In genomic region chr12:91591191-91591590, GRCm38 (mm10) we compare ENCODE assay signal across 8 mouse cellular contexts. TPM values are rescaled to one million over a fixed set of nuclear protein-coding genes. Genes with fewer than 3 reads are reported as not detected.
A peak's percentile ranks its signal among the peaks of the same experiment; 100 is the strongest.
DNase-seq lines count a peak whose midpoint lies in the region; ATAC-seq and TF ChIP-seq lines count a peak whose summit lies in the region.

No protein-coding gene starts in this region.

- H3K36me3 ChIP-seq in heart, embryonic 16.5 days (ENCODE audit: control insufficient read depth, insufficient read depth) = no peaks in the 10 kb centered on the region
- no peaks in the 10 kb centered on the region for H3K36me3 ChIP-seq in hindbrain, embryonic 12.5 days
- no peaks in the 10 kb centered on the region for H3K36me3 ChIP-seq in midbrain, embryonic 11.5 days (ENCODE audit: control insufficient read depth, insufficient read depth, low read length)

- peak overlapping the region; percentile 85; the same call in 1 of the 2 replicates for H3K4me3 ChIP-seq in heart, embryonic 16.5 days (ENCODE audit: low read length)
- peak overlapping the region; percentile 98 for H3K4me3 ChIP-seq in bone marrow macrophage, adult 2 months (ENCODE audit: insufficient read depth, low read length)
- H3K4me3 ChIP-seq in hindbrain, embryonic 12.5 days = peak overlapping the region; percentile 89; the same call in 1 of the 2 replicates
- no peak overlapping the region for H3K4me3 ChIP-seq in midbrain, embryonic 11.5 days (ENCODE audit: low read depth, low read length)

- no peak for TF ChIP-seq POLR2A in bone marrow macrophage, adult 2 months (IDR thresholded peaks at IDR 0.05; ENCODE audit: borderline replicate concordance, low read depth, low read length)

- ATAC-seq in heart, embryonic 16.5 days (replicated peaks; ENCODE audit: extremely low read depth, insufficient read depth, low FRiP score) = no peak
- ATAC-seq in hindbrain, embryonic 12.5 days (ENCODE audit: low FRiP score) = no peak
- no peak for ATAC-seq in midbrain, embryonic 11.5 days (ENCODE audit: low FRiP score)

- no peaks in the 10 kb centered on the region for H3K9me3 ChIP-seq in heart, embryonic 16.5 days (replicated peaks; ENCODE audit: control insufficient read depth, low read length)
- no peaks in the 10 kb centered on the region for H3K9me3 ChIP-seq in hindbrain, embryonic 12.5 days (replicated peaks)
- no peaks in the 10 kb centered on the region for H3K9me3 ChIP-seq in midbrain, embryonic 11.5 days (ENCODE audit: control insufficient read depth, low read length)

- H3K27me3 ChIP-seq in heart, embryonic 16.5 days (ENCODE audit: control insufficient read depth, insufficient read depth, low read length) = no peaks in the 10 kb centered on the region
- H3K27me3 ChIP-seq in hindbrain, embryonic 12.5 days = no peaks in the 10 kb centered on the region
- H3K27me3 ChIP-seq in midbrain, embryonic 11.5 days (ENCODE audit: control insufficient read depth, insufficient read depth, low read length) = no peaks in the 10 kb centered on the region

- H3K9ac ChIP-seq in heart, embryonic 16.5 days (ENCODE audit: low read length) = peak overlapping the region; percentile 90
- no peak overlapping the region for H3K9ac ChIP-seq in hindbrain, embryonic 12.5 days
- peak overlapping the region; percentile 81 for H3K9ac ChIP-seq in midbrain, embryonic 11.5 days (ENCODE audit: low read length)

- no peak for TF ChIP-seq CTCF in bone marrow macrophage, adult 2 months (IDR thresholded peaks at IDR 0.05; ENCODE audit: low read depth, low read length)

- WGBS in heart, embryonic 16.5 days = 96% methylated on average over 1 of the region's 1 CpGs
- WGBS in hindbrain, embryonic 12.5 days = 78% methylated on average over 1 of the region's 1 CpGs
- WGBS in midbrain, embryonic 11.5 days = 57% methylated on average over 1 of the region's 1 CpGs

- H3K27ac ChIP-seq in heart, embryonic 16.5 days (ENCODE audit: low read length) = peak overlapping the region; percentile 97
- peak overlapping the region; percentile 100 for H3K27ac ChIP-seq in bone marrow macrophage, adult 2 months (ENCODE audit: insufficient read depth, low read depth, low read length)
- H3K27ac ChIP-seq in hindbrain, embryonic 12.5 days = peak overlapping the region; percentile 100; the same call in 1 of the 2 replicates
- peak overlapping the region; percentile 99 for H3K27ac ChIP-seq in midbrain, embryonic 11.5 days (ENCODE audit: low read depth, low read length)

- peak overlapping the region; percentile 76 for H3K4me2 ChIP-seq in heart, embryonic 16.5 days (ENCODE audit: low read depth, low read length)
- peak overlapping the region; percentile 64 for H3K4me2 ChIP-seq in hindbrain, embryonic 12.5 days (replicated peaks)
- H3K4me2 ChIP-seq in midbrain, embryonic 11.5 days = peak overlapping the region; percentile 72

- peaks cover 17% of the 10 kb centered on the region for H3K4me1 ChIP-seq in heart, embryonic 16.5 days (ENCODE audit: control insufficient read depth, insufficient read depth, low read length)
- peaks cover 20% of the 10 kb centered on the region for H3K4me1 ChIP-seq in bone marrow macrophage, adult 2 months (ENCODE audit: control insufficient read depth, insufficient read depth, low read length)
- peaks cover 11% of the 10 kb centered on the region for H3K4me1 ChIP-seq in hindbrain, embryonic 12.5 days
- H3K4me1 ChIP-seq in midbrain, embryonic 11.5 days (ENCODE audit: control insufficient read depth, insufficient read depth, low read length) = peaks cover 14% of the 10 kb centered on the region

- intact Hi-C loops in heart, postnatal 25 days (cut with DNase I) = no loop called here

- DNase-seq in heart, postnatal 25 days (ENCODE audit: low spot score) = no peak
- DNase-seq in midbrain, embryonic 11.5 days (ENCODE audit: low spot score, missing footprints) = no peak
- no peak for DNase-seq in layer of hippocampus, adult 9-10 months (ENCODE audit: low spot score)
- DNase-seq in spleen, adult 18-20 months = no peak
- no peak for DNase-seq in embryo, embryonic 10 days (ENCODE audit: low spot score)

RNA-seq across cellular contexts. Expression of gene Gtf2a1, which starts 0.9 kb away (rescaled TPM):
- 27.9 and 28.9 TPM in 2 replicates for polyA plus RNA-seq in heart, embryonic 16.5 days (2015; fragmentation: Nextera tagmentation; extraction: Ambion mirVana)
- 10 to 100 TPM; 24.7 to 27.4 TPM for total RNA-seq in heart, postnatal 25 days (2021)
- polyA plus RNA-seq in bone marrow macrophage, adult 2 months (2012; ENCODE audit: insufficient read depth, insufficient read length, missing spikeins) = 46.6 and 54.9 TPM in 2 replicates
- 78.2 and 86.8 TPM in 2 replicates for polyA plus RNA-seq in hindbrain, embryonic 12.5 days (2016; fragmentation: Nextera tagmentation; extraction: Ambion mirVana)
- 58.2 and 61.1 TPM in 2 replicates for polyA plus RNA-seq in midbrain, embryonic 11.5 days (2014; fragmentation: Nextera tagmentation; extraction: Ambion mirVana)
